Mouse (Mus musculus) kidney, embryonic 15.5 days (tissue): Measurements from ENCODE around the gene Hoxc12. TPM values are rescaled to one million over a fixed set of nuclear protein-coding genes. Genes with fewer than 3 reads are reported as not detected.

Experiments
- ATAC-seq: fragments of 200-750 bp; cut with Nextera tagmentation; replicated peaks from 2 replicates; pipeline ENCODE4 v1.8.0; 2017; ENCODE audit warnings: moderate TSS enrichment; ENCODE audit not compliant: low FRiP score
- H3K27ac ChIP-seq: fragments of 300-500 bp; sonication (generic); 2 replicates; pipeline ENCODE4 v1.5.1; 2015; ENCODE audit warnings: mild to moderate bottlenecking, inconsistent platforms
- H3K27me3 ChIP-seq: fragments of 300-500 bp; sonication (generic); 2 replicates; pipeline ENCODE4 v1.6.1; 2015; ENCODE audit warnings: inconsistent platforms
- H3K36me3 ChIP-seq: fragments of 300-500 bp; sonication (generic); 2 replicates; pipeline ENCODE4 v1.6.1; 2015; ENCODE audit warnings: inconsistent platforms
- H3K4me1 ChIP-seq: fragments of 300-500 bp; sonication (generic); 2 replicates; pipeline ENCODE4 v1.6.1; 2015; ENCODE audit warnings: inconsistent platforms
- H3K4me2 ChIP-seq: fragments of 300-500 bp; sonication (generic); 2 replicates; pipeline ENCODE4 v1.6.1; 2015; ENCODE audit warnings: moderate library complexity, mild to moderate bottlenecking, inconsistent platforms
- H3K4me3 ChIP-seq: fragments of 300-500 bp; sonication (generic); replicated peaks from 2 replicates; pipeline ENCODE4 v1.5.1; 2015; ENCODE audit warnings: mild to moderate bottlenecking, inconsistent platforms
- H3K9ac ChIP-seq: fragments of 300-500 bp; sonication (generic); 2 replicates; pipeline ENCODE4 v1.6.1; 2015; ENCODE audit warnings: mild to moderate bottlenecking, inconsistent platforms
- H3K9me3 ChIP-seq: fragments of 300-500 bp; sonication (generic); replicated peaks from 2 replicates; pipeline ENCODE4 v1.6.1; 2016; ENCODE audit warnings: inconsistent platforms
- WGBS: fragments of 180-500 bp; shearing (Covaris S2); methylation state at CpG from one replicate; pipeline ENCODE4 v1.1.7; 2015; ENCODE audit warnings: mixed read lengths; 5-methylcytosine and 5-hydroxymethylcytosine counted together
- polyA plus RNA-seq: library from polyadenylated mRNA; unstranded; fragments of >200 nt; fragmentation: Nextera tagmentation; extraction: Ambion mirVana; gene quantifications from 2 replicates; pipeline ENCODE4 v1.2.1, GENCODE M21; 2015

Hoxc12 gene
- polyA plus RNA-seq, 1 experiment from 2014 or later: not detected

GRCm38 (mm10) chr15:102956906-102957305 is 20.3 kb downstream of the Hoxc12 start:
- H3K4me2 ChIP-seq: peak overlapping the region; percentile 78
- WGBS: 8% methylated on average over 12 of the region's 12 CpGs
- no peaks in the 10 kb centered on the region for H3K36me3 ChIP-seq
- H3K4me3 ChIP-seq: peak overlapping the region; percentile 59
- H3K4me1 ChIP-seq: peaks cover 73% of the 10 kb centered on the region
- peaks cover 73% of the 10 kb centered on the region for H3K27me3 ChIP-seq
- no peaks in the 10 kb centered on the region for H3K9me3 ChIP-seq
- H3K9ac ChIP-seq: no peak overlapping the region
- peak; percentile 15; the same call in 1 of the 2 replicates for ATAC-seq
- H3K27ac ChIP-seq: peak overlapping the region; percentile 93

DNA sequence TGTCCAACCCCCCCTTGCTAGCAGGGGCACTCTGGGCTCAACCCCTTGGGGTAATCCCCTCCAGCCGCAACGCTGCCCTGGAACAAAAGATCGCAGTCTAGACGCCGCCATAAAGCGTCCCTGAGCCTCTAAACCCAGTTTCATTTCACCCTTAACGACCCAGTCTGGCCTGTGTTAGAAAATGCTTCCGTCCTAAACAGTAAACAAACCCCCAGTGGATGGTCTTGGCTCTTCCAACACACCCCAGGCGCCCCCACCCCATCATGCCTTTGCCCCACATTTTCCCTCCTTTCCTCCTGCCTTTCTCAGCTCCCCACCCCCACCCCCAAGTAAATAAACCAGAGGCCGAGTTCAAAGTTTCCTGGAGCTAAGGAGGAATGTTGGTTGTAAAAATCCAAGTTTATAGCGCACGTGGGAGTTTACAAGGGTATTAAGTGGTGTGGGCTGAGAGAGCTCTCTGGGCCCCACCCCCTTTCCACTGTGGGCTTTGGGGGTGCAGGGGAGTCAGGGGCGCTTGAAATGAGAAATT is 23.2 kb downstream of the Hoxc12 start:
- H3K4me3 ChIP-seq: peak overlapping the region; percentile 34
- peaks cover 61% of the 10 kb centered on the region for H3K27me3 ChIP-seq
- H3K9ac ChIP-seq: peak overlapping the region; percentile 49
- H3K4me2 ChIP-seq: peak overlapping the region; percentile 64
- peak; percentile 47 for ATAC-seq
- WGBS: 1% methylated on average over 13 of the region's 13 CpGs
- H3K4me1 ChIP-seq: peaks cover 72% of the 10 kb centered on the region
- H3K36me3 ChIP-seq: no peaks in the 10 kb centered on the region
- H3K9me3 ChIP-seq: no peaks in the 10 kb centered on the region
- peak overlapping the region; percentile 96 for H3K27ac ChIP-seq

- Histone ChIP-seq H3K4me2 (peak overlapping the region; percentile 64), H3K4me1 (peaks cover 65% of the 10 kb centered on the region), H3K4me3 (peak overlapping the region; percentile 32), H3K9me3 (no peaks in the 10 kb centered on the region), H3K27me3 (peaks cover 70% of the 10 kb centered on the region), H3K9ac (peak overlapping the region; percentile 35), H3K36me3 (no peaks in the 10 kb centered on the region), H3K27ac (peak overlapping the region; percentile 96)
- no peak for ATAC-seq
- 6% methylated on average over 6 of the region's 6 CpGs for WGBS
Measured at GRCm38 (mm10) chr15:102961728-102962127, 25.2 kb downstream of the Hoxc12 start.

GRCm38 (mm10) chr15:102962492-102962891 is 25.9 kb downstream of the Hoxc12 start:
- no peaks in the 10 kb centered on the region for H3K9me3 ChIP-seq
- H3K27me3 ChIP-seq: peaks cover 70% of the 10 kb centered on the region
- H3K4me2 ChIP-seq: peak overlapping the region; percentile 77
- H3K36me3 ChIP-seq: no peaks in the 10 kb centered on the region
- peak overlapping the region; percentile 92 for H3K27ac ChIP-seq
- peak overlapping the region; percentile 63 for H3K9ac ChIP-seq
- H3K4me1 ChIP-seq: peaks cover 64% of the 10 kb centered on the region
- ATAC-seq: no peak
- H3K4me3 ChIP-seq: peak overlapping the region; percentile 65
- WGBS: 6% methylated on average over 13 of the region's 13 CpGs

- 8% methylated on average over 8 of the region's 8 CpGs for WGBS
- H3K27me3 ChIP-seq: peaks cover 67% of the 10 kb centered on the region
- H3K4me1 ChIP-seq: peaks cover 58% of the 10 kb centered on the region
- H3K9ac ChIP-seq: peak overlapping the region; percentile 63
- H3K9me3 ChIP-seq: no peaks in the 10 kb centered on the region
- ATAC-seq: no peak
- H3K27ac ChIP-seq: peak overlapping the region; percentile 92
- no peaks in the 10 kb centered on the region for H3K36me3 ChIP-seq
- peak overlapping the region; percentile 65 for H3K4me3 ChIP-seq
- peak overlapping the region; percentile 77 for H3K4me2 ChIP-seq
Measured at GRCm38 (mm10) chr15:102963259-102963658, 26.7 kb downstream of the Hoxc12 start.

GRCm38 (mm10) chr15:102963671-102964640 is 27.4 kb downstream of the Hoxc12 start:
- no peaks in the 10 kb centered on the region for H3K9me3 ChIP-seq
- no peaks in the 10 kb centered on the region for H3K36me3 ChIP-seq
- WGBS: 2% methylated on average over 28 of the region's 28 CpGs
- peak overlapping the region; percentile 92 for H3K27ac ChIP-seq
- peak overlapping the region; percentile 77 for H3K4me2 ChIP-seq
- H3K27me3 ChIP-seq: peaks cover 66% of the 10 kb centered on the region
- peak overlapping the region; percentile 63 for H3K9ac ChIP-seq
- H3K4me3 ChIP-seq: peak overlapping the region; percentile 65
- peaks cover 55% of the 10 kb centered on the region for H3K4me1 ChIP-seq
- 0 out of 2 replicates have a peak, but pooled peaks have one; percentile 38 for ATAC-seq

DNA sequence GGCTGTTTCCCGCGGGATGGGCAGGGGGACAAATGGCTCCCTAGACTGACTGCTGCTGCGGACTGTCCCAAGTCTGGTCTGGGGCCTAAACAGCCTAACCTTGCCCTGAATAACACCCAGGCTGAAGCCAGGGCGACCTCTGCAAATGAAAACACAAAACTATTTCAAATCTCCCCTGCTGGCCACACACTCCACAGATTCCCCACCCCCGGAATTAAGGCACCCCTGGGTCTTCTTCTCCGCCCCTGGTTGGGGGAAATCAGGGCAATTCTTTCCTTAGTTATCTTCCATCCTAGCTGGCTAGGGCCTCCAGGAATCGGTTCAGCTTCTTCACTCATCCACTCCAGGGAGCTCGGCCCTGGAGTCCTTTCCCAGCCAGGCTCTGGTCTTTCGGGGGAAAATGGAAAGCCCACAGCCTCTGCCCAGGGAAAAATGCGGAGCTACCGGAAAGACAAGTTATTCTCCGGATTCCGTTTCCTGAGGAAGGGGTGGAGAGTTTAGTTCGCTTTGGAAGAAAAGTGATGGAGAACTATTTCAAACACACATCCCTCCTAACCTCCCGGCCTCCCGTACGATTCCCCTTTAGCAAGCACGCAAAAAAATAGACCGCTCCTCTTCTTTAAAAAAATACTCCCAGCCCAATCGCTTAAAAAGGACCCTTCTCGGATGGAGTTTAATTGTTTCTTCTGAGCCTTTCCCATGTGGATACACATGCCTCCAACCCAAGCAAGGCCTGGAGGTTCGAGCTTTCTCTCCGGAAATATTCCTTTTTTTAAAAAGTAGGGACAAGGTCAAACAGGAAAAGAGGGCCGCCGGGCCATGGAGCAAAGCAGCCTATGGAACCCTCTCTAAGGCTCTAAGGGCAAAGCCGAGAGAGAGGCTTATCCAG is 28.7 kb downstream of the Hoxc12 start:
- Histone ChIP-seq H3K4me2 (peak overlapping the region; percentile 77), H3K9me3 (no peaks in the 10 kb centered on the region), H3K4me3 (peak overlapping the region; percentile 65), H3K27me3 (peaks cover 64% of the 10 kb centered on the region), H3K27ac (peak overlapping the region; percentile 92), H3K36me3 (no peaks in the 10 kb centered on the region), H3K4me1 (peaks cover 55% of the 10 kb centered on the region), H3K9ac (peak overlapping the region; percentile 63)
- 5% methylated on average over 26 of the region's 26 CpGs for WGBS
- no peak for ATAC-seq

DNA sequence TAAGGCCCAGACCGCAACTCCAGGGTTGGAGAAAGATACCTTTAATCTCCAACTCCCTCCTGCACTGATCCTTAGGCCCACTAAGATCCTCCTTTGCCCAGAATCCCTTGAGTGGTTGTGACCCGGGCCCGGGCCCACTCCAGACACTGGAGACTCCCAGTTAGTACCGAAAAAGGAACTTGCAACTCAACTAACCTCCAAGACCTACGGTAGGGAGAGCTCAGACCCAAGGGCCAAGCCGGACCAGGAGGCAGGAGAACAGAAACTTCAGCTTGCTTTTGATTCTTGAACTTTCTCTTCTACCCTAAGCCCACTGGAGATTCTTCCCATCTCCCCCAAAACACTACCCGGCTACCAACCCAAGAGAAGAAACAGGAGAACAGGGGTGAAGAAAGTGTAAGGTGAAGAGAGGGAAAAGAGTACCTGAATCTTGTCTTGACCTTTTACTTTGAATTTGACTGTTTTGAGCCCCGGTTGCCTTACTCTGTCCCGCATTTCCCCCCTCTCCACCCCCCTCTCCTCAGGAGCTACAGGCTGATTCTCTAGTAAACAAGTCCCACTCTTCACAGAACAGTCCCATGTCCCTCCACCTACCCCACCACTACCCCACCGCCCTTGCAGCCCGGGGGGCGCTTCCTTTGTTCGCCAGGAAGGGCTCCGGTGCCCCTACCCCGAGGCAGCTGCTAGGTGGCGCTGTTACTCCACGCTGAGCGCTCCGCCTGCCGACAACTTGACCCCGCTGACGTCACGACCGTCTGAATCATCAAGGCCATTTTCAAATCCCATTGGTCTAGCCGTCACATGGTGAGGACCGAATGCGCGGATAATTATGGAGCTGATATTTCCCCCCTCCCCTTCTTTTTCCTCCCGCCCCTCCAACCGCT is 29.6 kb downstream of the Hoxc12 start:
- peak overlapping the region; percentile 65 for H3K4me3 ChIP-seq
- H3K4me2 ChIP-seq: peak overlapping the region; percentile 77
- H3K4me1 ChIP-seq: peaks cover 56% of the 10 kb centered on the region
- no peaks in the 10 kb centered on the region for H3K36me3 ChIP-seq
- H3K9me3 ChIP-seq: no peaks in the 10 kb centered on the region
- peaks cover 67% of the 10 kb centered on the region for H3K27me3 ChIP-seq
- WGBS: 2% methylated on average over 29 of the region's 30 CpGs
- peak overlapping the region; percentile 78 for H3K9ac ChIP-seq
- peak; percentile 84 for ATAC-seq
- peak overlapping the region; percentile 92 for H3K27ac ChIP-seq

DNA sequence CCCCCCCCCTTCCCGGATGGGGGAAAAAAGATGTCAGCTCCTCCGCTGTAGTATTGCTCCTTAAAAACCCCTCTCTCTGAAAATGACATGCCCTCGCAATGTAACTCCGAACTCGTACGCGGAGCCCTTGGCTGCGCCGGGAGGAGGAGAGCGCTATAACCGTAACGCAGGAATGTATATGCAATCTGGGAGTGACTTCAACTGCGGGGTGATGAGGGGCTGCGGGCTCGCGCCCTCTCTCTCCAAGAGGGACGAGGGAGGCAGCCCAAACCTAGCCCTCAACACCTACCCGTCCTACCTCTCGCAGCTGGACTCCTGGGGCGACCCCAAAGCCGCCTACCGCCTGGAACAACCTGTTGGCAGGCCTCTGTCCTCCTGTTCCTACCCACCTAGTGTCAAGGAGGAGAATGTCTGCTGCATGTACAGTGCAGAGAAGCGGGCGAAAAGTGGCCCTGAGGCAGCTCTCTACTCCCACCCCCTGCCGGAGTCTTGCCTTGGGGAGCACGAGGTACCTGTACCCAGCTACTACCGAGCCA is 30.3 kb downstream of the Hoxc12 start, which contains the start of gene Hoxc10:
Gene Hoxc10 (plus strand): TSS at position 21 of the 536 bp plus-strand sequence.
- Histone ChIP-seq H3K27ac (peak within 1 kb of the TSS; percentile 92), H3K9me3 (no peaks in the 10 kb centered on the region), H3K4me3 (peak within 1 kb of the TSS; percentile 65), H3K4me1 (peaks cover 56% of the 10 kb centered on the region), H3K27me3 (peaks cover 67% of the 10 kb centered on the region), H3K4me2 (peak within 1 kb of the TSS; percentile 77), H3K36me3 (no peaks in the 10 kb centered on the region), H3K9ac (peak within 1 kb of the TSS; percentile 78)
- peak; percentile 40 for ATAC-seq
- under 1% methylated on average over 27 of the region's 27 CpGs for WGBS

GRCm38 (mm10) chr15:102967312-102967510 is 30.7 kb downstream of the Hoxc12 start, which contains the start of gene Hoxc5:
Gene Hoxc5 (plus strand): TSS chr15:102967443.
- Histone ChIP-seq H3K4me1 (peaks cover 60% of the 10 kb centered on the region), H3K36me3 (no peaks in the 10 kb centered on the region), H3K4me3 (peak within 1 kb of the TSS; percentile 65), H3K9ac (peak within 1 kb of the TSS; percentile 78), H3K27ac (peak within 1 kb of the TSS; percentile 92), H3K4me2 (peak within 1 kb of the TSS; percentile 77), H3K27me3 (peaks cover 70% of the 10 kb centered on the region), H3K9me3 (no peaks in the 10 kb centered on the region)
- no peak for ATAC-seq
- WGBS: 3% methylated on average over 12 of the region's 12 CpGs
